Mouse (Mus musculus) frontal cortex, adult (tissue): Measurements from ENCODE around the gene Atp7a.

Experiments used
- ATAC-seq: cut with Nextera tagmentation; 2 replicates; pipeline ENCODE4 v1.9.2; 2017; ENCODE audit warnings: mild to moderate bottlenecking, moderate library complexity, mixed read lengths; ENCODE audit not compliant: low TSS enrichment

Gene Atp7a

GRCm38 (mm10) chrX:106080811-106081443, 53.9 kb downstream of the Atp7a start:
- ATAC-seq: peak; percentile 97

- ATAC-seq: no peak
Measured at GRCm38 (mm10) chrX:106082518-106082917, 55.4 kb downstream of the Atp7a start.

- ATAC-seq: no peak
Measured at GRCm38 (mm10) chrX:106085132-106085531, 58.1 kb downstream of the Atp7a start.

GRCm38 (mm10) chrX:106085564-106085963, 58.5 kb downstream of the Atp7a start:
- no peak for ATAC-seq

GRCm38 (mm10) chrX:106092939-106093338, 65.9 kb downstream of the Atp7a start:
- ATAC-seq: no peak

- peak; percentile 55; the same call in 1 of the 2 replicates for ATAC-seq
Measured at GRCm38 (mm10) chrX:106105464-106105863, 78.4 kb downstream of the Atp7a start.

GRCm38 (mm10) chrX:106113881-106114280, 86.8 kb downstream of the Atp7a start:
- no peak for ATAC-seq

- no peak for ATAC-seq
Measured at GRCm38 (mm10) chrX:106114674-106115073, 87.6 kb downstream of the Atp7a start.

GRCm38 (mm10) chrX:106122823-106123222, 95.7 kb downstream of the Atp7a start:
- no peak for ATAC-seq

GRCm38 (mm10) chrX:106128283-106128682, 101.2 kb downstream of the Atp7a start:
- ATAC-seq: no peak

- ATAC-seq: no peak
Measured at GRCm38 (mm10) chrX:106129877-106130276, 102.8 kb downstream of the Atp7a start.

GRCm38 (mm10) chrX:106134916-106135315, 107.8 kb downstream of the Atp7a start:
- no peak for ATAC-seq

GRCm38 (mm10) chrX:106135484-106135883, 108.4 kb downstream of the Atp7a start:
- 0 out of 2 replicates have a peak, but pooled peaks have one; percentile 35 for ATAC-seq

- no peak for ATAC-seq
Measured at GRCm38 (mm10) chrX:106135916-106136575, 109.0 kb downstream of the Atp7a start.

- peak; percentile 90 for ATAC-seq
Measured at GRCm38 (mm10) chrX:106139309-106140070, 112.4 kb downstream of the Atp7a start.

GRCm38 (mm10) chrX:106142936-106143335, 115.9 kb downstream of the Atp7a start, which contains the start of gene Tlr13:
Tlr13 (plus strand) TSS chrX:106143204.
- no peak for ATAC-seq

GRCm38 (mm10) chrX:106148185-106148584, 121.1 kb downstream of the Atp7a start:
- no peak for ATAC-seq

- ATAC-seq: no peak
Measured at GRCm38 (mm10) chrX:106149460-106149859, 122.4 kb downstream of the Atp7a start.

- ATAC-seq: no peak
Measured at GRCm38 (mm10) chrX:106154180-106154586, 127.1 kb downstream of the Atp7a start.

- no peak for ATAC-seq
Measured at GRCm38 (mm10) chrX:106155892-106156291, 128.8 kb downstream of the Atp7a start.

- peak; percentile 90 for ATAC-seq
Measured at GRCm38 (mm10) chrX:106163995-106164394, 136.9 kb downstream of the Atp7a start.

- no peak for ATAC-seq
Measured at GRCm38 (mm10) chrX:106164555-106164954, 137.5 kb downstream of the Atp7a start.

GRCm38 (mm10) chrX:106165089-106165488, 138.0 kb downstream of the Atp7a start:
- no peak for ATAC-seq
